Mouse (Mus musculus): Measurements from ENCODE around the gene 2410004B18Rik.

2410004B18Rik gene

DNA sequence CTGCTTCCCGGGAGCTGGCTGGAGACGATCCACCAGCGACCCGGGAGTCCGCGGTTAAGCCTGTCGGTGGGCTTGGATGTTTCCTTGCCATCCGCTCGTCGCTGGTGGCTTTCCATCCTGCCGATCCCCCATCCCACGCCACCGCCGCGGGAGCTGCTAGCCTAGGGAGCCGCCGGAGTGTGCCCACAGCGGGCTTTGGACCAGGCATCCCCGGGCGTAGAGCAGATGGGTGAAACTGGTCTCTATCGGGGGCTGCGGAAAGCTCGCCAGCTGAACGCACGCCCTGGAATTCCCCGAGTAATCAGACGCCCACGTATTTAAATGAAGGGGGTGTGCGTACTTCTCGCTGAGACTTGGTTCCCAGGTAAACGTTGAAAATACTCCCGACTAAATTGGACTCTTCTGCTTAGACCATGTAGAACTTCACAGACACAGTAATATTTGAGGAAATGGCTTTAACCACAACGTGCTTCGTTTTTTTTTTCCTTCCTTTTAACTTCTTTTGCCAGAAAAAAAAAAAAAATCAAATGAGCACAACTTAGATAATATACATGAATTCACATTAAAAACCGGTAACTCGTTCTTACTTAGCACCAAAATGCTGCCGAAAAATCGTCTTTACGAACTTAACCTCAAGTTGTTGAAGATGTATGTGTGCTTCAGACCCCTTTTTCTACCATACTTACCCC lies 13.0 kb upstream of the 2410004B18Rik start:
- in situ Hi-C loops (cut with MboI; ENCODE audit: low sequenced_read_pairs), result loop anchor here (25.0 kb wide), 1 partner anchor 312 kb away; no protein-coding TSS in a partner anchor

GRCm38 (mm10) chr3:145925506-145925905 lies 12.3 kb upstream of the 2410004B18Rik start:
- in situ Hi-C loops (cut with MboI; ENCODE audit: low sequenced_read_pairs), result no loop called here

- in situ Hi-C loops (cut with MboI; ENCODE audit: low sequenced_read_pairs), result no loop called here
These were observed 8.1 kb upstream of the 2410004B18Rik start for GRCm38 (mm10) chr3:145929525-145930400.

GRCm38 (mm10) chr3:145933845-145934244 lies 4.0 kb upstream of the 2410004B18Rik start:
- in situ Hi-C loops (cut with MboI; ENCODE audit: low sequenced_read_pairs), result no loop called here

- in situ Hi-C loops (cut with MboI; ENCODE audit: low sequenced_read_pairs), result no loop called here
These were observed 863 bp downstream of the 2410004B18Rik start for GRCm38 (mm10) chr3:145938405-145939349.

GRCm38 (mm10) chr3:145939402-145939801 lies 1.6 kb downstream of the 2410004B18Rik start:
- in situ Hi-C loops (cut with MboI; ENCODE audit: low sequenced_read_pairs), result no loop called here

DNA sequence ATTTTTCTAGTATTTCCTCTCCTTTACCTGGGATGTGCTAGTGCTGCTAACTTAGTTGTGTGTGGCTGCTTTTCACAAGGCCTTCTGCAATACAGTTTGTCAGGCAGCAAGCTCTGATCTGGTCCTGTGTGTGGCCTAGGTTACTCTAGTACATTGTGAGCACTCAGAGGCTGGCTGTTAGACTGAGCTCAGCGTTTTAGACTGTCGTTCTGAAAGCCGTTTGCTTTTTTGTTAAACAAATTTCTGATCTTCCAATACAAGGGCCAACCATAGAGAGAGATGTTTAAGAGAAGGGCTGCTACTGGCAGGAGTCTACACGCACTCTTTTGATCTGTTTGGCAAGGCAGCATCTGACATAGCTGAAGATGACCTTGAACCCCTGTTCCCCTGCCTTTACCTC lies 2.2 kb downstream of the 2410004B18Rik start:
- in situ Hi-C loops (cut with MboI; ENCODE audit: low sequenced_read_pairs), result loop anchor here (10.0 kb wide), 2 partner anchors 115 to 235 kb away; no protein-coding TSS in a partner anchor

- in situ Hi-C loops (cut with MboI; ENCODE audit: low sequenced_read_pairs), result loop anchor here (10.0 kb wide), 2 partner anchors 113 to 233 kb away; no protein-coding TSS in a partner anchor
These were observed 4.2 kb downstream of the 2410004B18Rik start for GRCm38 (mm10) chr3:145941971-145942370.

DNA sequence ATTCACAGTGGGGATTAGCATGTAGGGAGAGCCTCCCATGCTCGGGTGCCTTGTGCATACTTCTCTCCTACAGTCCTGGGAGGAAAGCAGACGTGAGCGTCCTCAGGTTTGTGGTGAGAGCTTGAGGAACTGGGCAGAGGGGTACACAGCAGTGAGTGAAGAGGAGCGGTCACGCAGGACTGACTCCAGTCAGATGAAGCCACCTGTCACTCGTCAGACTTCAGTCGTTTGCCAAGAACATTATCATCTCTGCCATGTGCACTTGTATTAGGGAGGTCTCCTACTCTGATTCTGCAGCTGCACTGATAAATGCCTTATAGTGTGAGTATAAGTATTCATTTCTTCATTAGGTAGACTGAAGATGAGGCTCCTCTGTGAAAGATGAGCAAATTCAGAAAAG lies 6.5 kb downstream of the 2410004B18Rik start:
- in situ Hi-C loops (cut with MboI; ENCODE audit: low sequenced_read_pairs), result loop anchor here (10.0 kb wide), 2 partner anchors 110 to 230 kb away; no protein-coding TSS in a partner anchor

DNA sequence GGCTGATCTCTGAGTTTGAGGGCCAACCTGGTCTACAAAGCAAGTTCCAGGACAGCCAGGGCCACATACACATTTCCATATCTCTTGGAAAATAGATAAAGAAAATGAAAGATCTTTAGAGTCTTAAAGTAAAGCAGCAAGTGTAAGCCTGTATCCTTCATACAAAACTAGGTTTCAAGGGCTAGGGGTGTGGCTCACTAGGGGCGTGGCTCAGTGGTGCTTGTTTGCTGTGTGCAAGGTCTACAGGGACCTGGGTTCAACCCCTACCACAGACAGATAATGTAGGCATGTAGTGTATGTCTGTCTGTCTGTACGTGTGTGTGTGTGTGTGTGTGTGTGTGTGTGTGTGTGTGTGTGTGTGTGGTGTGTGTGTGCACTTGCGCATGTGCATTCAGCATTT lies 8.1 kb downstream of the 2410004B18Rik start:
- in situ Hi-C loops (cut with MboI; ENCODE audit: low sequenced_read_pairs), result loop anchor here (10.0 kb wide), 2 partner anchors 109 to 229 kb away; no protein-coding TSS in a partner anchor

DNA sequence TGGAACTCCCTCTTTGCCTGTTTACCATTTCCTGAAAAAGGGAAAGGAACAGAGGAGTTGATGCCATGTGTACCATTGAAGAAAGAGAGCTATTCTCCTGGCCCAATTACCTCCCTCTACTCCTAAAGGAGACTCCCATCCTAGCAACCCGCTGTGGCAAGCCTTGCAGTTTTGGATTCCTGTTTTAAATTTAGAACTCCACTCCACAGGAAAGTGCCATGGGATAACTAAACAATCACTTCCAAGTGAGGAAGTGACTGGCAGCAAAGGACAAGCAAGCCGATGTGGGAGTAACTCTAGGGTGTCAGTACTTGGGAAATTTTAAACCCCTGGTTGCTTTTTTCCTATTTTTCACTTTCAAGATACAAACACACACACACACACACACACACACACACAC lies 8.8 kb downstream of the 2410004B18Rik start:
- in situ Hi-C loops (cut with MboI; ENCODE audit: low sequenced_read_pairs), result loop anchor here (10.0 kb wide), 2 partner anchors 108 to 228 kb away; no protein-coding TSS in a partner anchor

DNA sequence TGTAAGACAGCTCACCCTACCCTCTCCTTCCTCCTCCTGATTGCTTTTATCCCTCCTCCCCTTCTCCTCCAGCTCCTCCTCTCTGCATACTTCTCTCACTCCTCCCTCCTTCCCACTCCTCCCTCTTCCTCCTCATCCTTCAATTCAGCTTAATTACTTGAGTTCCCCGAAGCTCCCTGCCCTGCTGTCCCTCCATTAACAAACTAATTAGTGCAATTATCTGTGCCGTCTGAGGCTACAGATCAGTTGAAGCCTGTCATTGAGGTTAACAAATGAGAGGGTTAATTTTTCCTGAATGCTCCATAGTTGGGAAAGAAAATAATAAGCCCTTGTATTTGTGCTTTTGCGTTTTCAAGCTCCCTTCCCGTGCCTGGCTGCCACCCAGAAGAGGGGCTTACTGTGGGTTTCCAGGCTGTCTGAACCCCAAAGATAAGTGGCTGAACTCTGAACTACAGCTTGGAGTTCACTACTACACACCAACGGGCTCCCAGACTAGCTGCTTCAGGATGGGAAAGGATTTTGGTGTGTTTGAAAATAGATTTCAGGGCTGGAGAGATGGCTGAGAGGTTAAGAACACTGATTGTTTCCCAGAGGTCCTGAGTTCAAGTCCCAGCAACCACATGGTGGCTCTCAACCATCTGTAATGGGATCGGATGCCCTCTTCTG lies 9.9 kb downstream of the 2410004B18Rik start:
- in situ Hi-C loops (cut with MboI; ENCODE audit: low sequenced_read_pairs), result loop anchor here (10.0 kb wide), 2 partner anchors 107 to 227 kb away; no protein-coding TSS in a partner anchor

DNA sequence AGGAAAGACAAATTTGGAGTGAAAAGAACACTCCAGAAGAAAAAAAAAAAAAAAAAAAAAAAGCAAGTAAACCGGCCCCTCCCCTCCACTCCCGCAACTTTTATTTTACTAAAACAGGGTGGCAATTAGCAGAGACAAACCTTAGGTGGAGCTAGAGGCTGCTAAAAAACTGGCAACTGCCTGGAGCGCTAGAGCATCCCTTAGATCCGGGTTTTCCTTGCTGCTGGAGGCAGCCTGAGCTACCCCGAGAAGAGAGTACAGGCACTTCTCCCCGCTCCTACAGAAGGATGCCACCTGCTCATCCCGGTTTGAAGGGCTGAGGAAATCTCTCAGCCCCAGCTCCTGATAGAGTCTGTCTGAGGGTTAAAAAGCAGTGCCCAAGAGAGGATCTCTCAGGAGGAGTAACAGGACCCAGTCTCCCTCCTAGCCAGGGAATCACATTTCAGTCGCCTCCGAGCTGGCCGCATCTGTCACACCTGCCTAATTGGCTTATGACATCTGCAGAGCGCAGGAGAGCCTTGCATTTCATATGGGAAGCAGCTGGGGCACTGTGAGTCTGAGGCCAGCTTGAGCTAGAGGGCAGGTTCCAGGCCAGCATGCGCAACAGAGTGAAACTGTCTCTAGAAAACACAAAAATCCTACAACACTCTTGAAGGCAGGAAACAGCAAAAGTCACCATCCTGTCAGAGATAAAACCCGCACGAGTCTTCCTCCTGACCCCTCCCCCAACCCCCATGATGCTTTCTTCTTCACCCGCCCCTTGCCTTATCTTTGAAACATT lies 12.4 kb downstream of the 2410004B18Rik start:
- in situ Hi-C loops (cut with MboI; ENCODE audit: low sequenced_read_pairs), result no loop called here

DNA sequence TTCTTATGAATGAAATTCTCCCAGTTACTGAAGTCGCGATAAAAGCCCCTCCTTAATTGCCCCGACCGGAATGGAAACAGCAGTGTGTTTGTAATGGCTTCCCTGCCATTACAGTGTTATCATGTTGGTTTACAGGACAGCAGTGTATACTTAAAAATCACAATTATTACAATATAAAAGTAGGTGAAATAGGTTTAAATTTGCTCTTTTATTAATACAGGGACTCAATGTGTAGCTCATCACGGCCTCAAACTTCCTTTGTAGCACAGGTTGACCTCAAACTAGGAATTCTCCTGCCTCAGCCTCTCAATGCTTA lies 13.0 kb downstream of the 2410004B18Rik start:
- in situ Hi-C loops (cut with MboI; ENCODE audit: low sequenced_read_pairs), result no loop called here

DNA sequence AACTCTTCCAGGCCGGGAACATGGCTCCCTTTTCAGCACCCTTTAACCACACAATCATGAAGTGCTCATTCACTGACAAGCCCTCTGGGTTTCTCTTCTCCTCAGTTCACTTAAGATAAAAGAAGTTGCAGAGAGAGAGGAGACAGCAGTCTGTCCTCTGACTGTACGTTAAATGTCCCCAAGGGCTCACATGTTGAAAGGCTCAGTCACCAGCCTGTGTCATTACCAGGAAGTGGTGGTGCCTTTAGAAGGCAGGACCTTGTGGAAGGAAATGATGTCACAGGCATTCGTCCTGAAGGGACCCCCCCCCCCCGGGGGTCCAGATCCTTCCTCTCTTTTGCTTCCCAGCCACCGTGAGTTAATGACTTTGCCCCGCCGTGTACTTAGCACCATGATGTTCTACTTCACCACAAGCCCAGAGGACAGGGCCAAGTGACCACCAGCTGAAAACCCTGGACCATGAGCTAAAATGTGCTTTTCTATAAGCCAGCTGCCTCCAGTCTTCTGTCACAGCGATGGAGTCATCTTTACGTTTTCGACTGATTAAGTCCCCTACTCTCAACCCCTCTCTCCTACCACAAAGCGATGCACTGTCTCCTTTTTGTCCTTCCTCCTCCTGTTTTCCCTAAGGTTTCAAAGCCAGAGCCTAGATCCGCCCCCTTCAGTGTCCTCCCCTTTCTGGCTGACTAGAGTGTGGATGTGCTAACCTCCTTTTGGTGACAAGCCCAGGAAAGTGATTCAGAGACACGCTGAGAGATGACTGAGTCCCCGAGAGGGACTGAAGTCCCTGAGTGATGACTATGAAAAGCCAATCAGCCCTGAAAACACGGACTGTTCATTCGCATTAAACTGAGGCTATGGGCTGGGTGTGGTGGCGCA lies 13.7 kb downstream of the 2410004B18Rik start:
- in situ Hi-C loops (cut with MboI; ENCODE audit: low sequenced_read_pairs), result no loop called here

DNA sequence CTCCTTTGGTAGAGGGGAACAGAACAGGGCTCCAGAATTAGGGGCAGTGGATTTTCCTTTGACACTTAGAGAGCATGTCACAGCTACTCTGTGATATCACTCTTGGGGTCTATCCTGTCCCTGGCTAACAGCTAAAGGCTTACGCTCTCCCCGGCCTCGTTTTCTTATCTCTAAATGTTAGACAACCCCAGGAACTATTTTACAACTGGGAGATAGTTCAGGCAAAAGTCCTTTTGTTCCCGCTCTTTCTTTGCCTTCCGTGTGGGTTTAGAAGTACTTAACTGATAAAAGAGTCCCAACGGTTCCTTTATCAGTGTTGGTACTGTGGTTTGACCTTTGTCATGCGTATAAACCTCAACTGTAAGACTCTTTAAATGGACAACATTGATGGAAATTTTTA lies 15.1 kb downstream of the 2410004B18Rik start:
- in situ Hi-C loops (cut with MboI; ENCODE audit: low sequenced_read_pairs), result no loop called here

- in situ Hi-C loops (cut with MboI; ENCODE audit: low sequenced_read_pairs), result no loop called here
These were observed 15.6 kb downstream of the 2410004B18Rik start for GRCm38 (mm10) chr3:145953411-145953810.

DNA sequence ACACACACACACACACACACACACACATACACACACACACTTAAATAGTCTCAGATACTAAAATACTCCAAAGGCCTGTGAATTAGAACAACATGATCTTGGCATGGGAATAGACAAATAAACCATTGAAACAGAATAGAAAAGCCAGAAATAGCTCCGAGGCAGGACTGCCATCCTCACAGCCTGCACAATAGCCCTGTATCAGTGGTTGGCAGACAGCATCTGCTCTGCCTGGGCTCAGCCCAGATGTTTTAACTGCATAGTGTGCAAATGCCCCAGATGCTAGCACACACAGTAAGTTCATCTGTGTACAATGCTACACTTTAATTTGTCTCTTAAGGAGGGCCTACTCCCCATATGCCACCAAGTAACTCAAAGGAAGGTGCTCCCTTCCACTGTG lies 22.0 kb downstream of the 2410004B18Rik start:
- in situ Hi-C loops (cut with MboI; ENCODE audit: low sequenced_read_pairs), result no loop called here

Measured in CH12F3 (cell line).